In the genomic region with DNA sequence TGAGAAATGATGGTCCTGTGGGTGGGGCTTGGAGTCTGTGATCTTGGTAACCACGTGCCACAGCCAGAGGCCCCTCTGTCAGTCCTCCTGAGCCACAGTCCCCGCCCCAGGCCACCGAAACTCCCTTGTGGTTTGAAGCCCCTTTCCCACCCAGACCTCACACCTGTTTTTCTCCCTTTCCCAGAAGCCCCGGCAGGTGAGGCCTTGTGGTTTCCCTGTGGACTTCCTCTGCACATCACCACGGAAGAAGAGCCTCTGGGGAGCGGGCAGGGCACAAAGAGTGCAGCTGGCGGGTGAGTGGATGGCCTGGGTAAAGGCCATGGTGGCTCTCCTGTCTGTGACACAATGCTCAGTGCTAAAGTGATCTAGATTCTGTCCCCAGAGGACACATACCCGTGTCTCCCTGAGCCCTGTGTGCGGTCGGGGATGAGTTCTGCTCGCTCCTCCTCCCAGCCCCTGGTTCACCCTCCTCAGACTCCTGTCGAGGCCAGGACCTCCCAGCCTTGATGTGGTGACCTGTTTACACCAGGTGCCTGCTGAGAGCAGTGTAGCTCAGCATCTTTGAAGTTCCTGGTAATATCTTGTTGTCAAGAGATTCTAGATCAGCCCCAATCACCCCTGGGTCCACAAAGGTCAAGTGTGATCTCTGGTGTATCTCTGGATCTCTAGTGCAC, we compare ENCODE assay signal across 9 mouse cellular contexts. TPM values are rescaled to one million over a fixed set of nuclear protein-coding genes. Genes with fewer than 3 reads are reported as not detected.
A peak's percentile ranks its signal among the peaks of the same experiment; 100 is the strongest.
DNase-seq lines count a peak whose midpoint lies in the region; ATAC-seq lines count a peak whose summit lies in the region.
"Had no signal": no experiment of that assay in that cellular context is flagged by ENCODE, and none has a peak within 500 bp of the region (broad histone marks: within the 10 kb centered on the region; RNA-seq: fewer than 3 reads in every experiment).

No protein-coding gene starts in this region.

- H3K36me3 ChIP-seq in forebrain, embryonic 10.5 days (replicated peaks), result 0 out of 2 replicates have a peak, but pooled peaks cover 6% of the 10 kb centered on the region
- H3K36me3 ChIP-seq in forebrain, embryonic 15.5 days, result no peaks in the 10 kb centered on the region
- H3K36me3 ChIP-seq in intestine, embryonic 16.5 days (ENCODE audit: control insufficient read depth, insufficient read depth, low read length), result no peaks in the 10 kb centered on the region; the same call in 1 of the 2 replicates
- H3K36me3 ChIP-seq in forebrain, embryonic 11.5 days (ENCODE audit: control insufficient read depth, insufficient read depth, low read length), result no peaks in the 10 kb centered on the region

- no peak overlapping the region for H3K9ac ChIP-seq in forebrain, embryonic 15.5 days (replicated peaks)
- H3K9ac ChIP-seq in intestine, embryonic 16.5 days (ENCODE audit: low read depth, low read length), result no peak overlapping the region
- no peak overlapping the region for H3K9ac ChIP-seq in forebrain, embryonic 11.5 days (ENCODE audit: low read length)

- no peaks in the 10 kb centered on the region for H3K9me3 ChIP-seq in forebrain, embryonic 10.5 days
- no peaks in the 10 kb centered on the region for H3K9me3 ChIP-seq in forebrain, embryonic 15.5 days
- no peaks in the 10 kb centered on the region for H3K9me3 ChIP-seq in intestine, embryonic 16.5 days (ENCODE audit: control insufficient read depth, low read length)
- H3K9me3 ChIP-seq in forebrain, embryonic 11.5 days (ENCODE audit: control insufficient read depth, low read length), result no peaks in the 10 kb centered on the region

- H3K27me3 ChIP-seq in forebrain, embryonic 10.5 days (ENCODE audit: poor library complexity, severe bottlenecking), result peaks cover 56% of the 10 kb centered on the region
- no peaks in the 10 kb centered on the region for H3K27me3 ChIP-seq in forebrain, embryonic 15.5 days
- no peaks in the 10 kb centered on the region for H3K27me3 ChIP-seq in intestine, embryonic 16.5 days (replicated peaks; ENCODE audit: control insufficient read depth, insufficient read depth, low read length)
- H3K27me3 ChIP-seq in forebrain, embryonic 11.5 days (ENCODE audit: control insufficient read depth, insufficient read depth, low read length), result no peaks in the 10 kb centered on the region

- H3K4me1 ChIP-seq in forebrain, embryonic 10.5 days, result peaks cover 68% of the 10 kb centered on the region
- peaks cover 20% of the 10 kb centered on the region for H3K4me1 ChIP-seq in forebrain, embryonic 15.5 days
- H3K4me1 ChIP-seq in intestine, embryonic 16.5 days (ENCODE audit: control insufficient read depth, insufficient read depth, low read length), result peaks cover 15% of the 10 kb centered on the region
- H3K4me1 ChIP-seq in forebrain, embryonic 11.5 days (replicated peaks; ENCODE audit: control insufficient read depth, insufficient read depth, low read length), result peaks cover 11% of the 10 kb centered on the region; the same call in 1 of the 2 replicates

- no peak overlapping the region for H3K4me2 ChIP-seq in forebrain, embryonic 15.5 days (replicated peaks)
- H3K4me2 ChIP-seq in intestine, embryonic 16.5 days (ENCODE audit: low read depth, low read length), result peak overlapping the region; percentile 86
- H3K4me2 ChIP-seq in forebrain, embryonic 11.5 days (ENCODE audit: low read depth, low read length, severe bottlenecking), result no peak overlapping the region

- no peak for ATAC-seq in forebrain, embryonic 15.5 days (replicated peaks)
- ATAC-seq in intestine, embryonic 16.5 days, result no peak
- no peak for ATAC-seq in forebrain, embryonic 11.5 days (replicated peaks; ENCODE audit: low FRiP score)

- WGBS in forebrain, embryonic 10.5 days, result 68% methylated on average over 12 of the region's 12 CpGs
- 69% methylated on average over 12 of the region's 12 CpGs for WGBS in forebrain, embryonic 15.5 days
- WGBS in intestine, embryonic 16.5 days, result 55% methylated on average over 12 of the region's 12 CpGs
- WGBS in forebrain, embryonic 11.5 days, result 72% methylated on average over 12 of the region's 12 CpGs

- H3K4me3 ChIP-seq in forebrain, embryonic 10.5 days, result peak overlapping the region; percentile 63
- H3K4me3 ChIP-seq in forebrain, embryonic 15.5 days, result no peak overlapping the region
- H3K4me3 ChIP-seq in intestine, embryonic 16.5 days (ENCODE audit: low read length), result no peak overlapping the region
- H3K4me3 ChIP-seq in forebrain, embryonic 11.5 days (ENCODE audit: low read depth, low read length), result no peak overlapping the region

- H3K27ac ChIP-seq in forebrain, embryonic 10.5 days, result no peak overlapping the region
- H3K27ac ChIP-seq in forebrain, embryonic 15.5 days (replicated peaks), result no peak overlapping the region
- H3K27ac ChIP-seq in intestine, embryonic 16.5 days (ENCODE audit: low read length), result no peak overlapping the region
- no peak overlapping the region for H3K27ac ChIP-seq in forebrain, embryonic 11.5 days (ENCODE audit: low read depth, low read length)

- intact Hi-C loops in gastrocnemius, postnatal 36 days (cut with DNase I), result loop anchor here (2.0 to 5.0 kb wide), 4 partner anchors 39 to 345 kb away; no protein-coding TSS in a partner anchor

- no peak for DNase-seq in forebrain, embryonic 10.5 days (ENCODE audit: extremely low spot score, low spot score)
- peak; percentile 93 for DNase-seq in CD4-positive helper T cell, adult 2 months (ENCODE audit: low read depth, low spot score)
- peak; percentile 58 to 72 for DNase-seq in natural killer cell, adult 2 months (ENCODE audit: low spot score in 2 of 2)
- DNase-seq in frontal cortex, postnatal 25 days (ENCODE audit: low spot score in 2 of 2), result no peak
- no peak for DNase-seq in forebrain, embryonic 11.5 days (ENCODE audit: low spot score)
- no peak for DNase-seq in gastrocnemius, postnatal 36 days

RNA-seq across cellular contexts. Expression of gene Tha1, which starts 1.2 kb away (rescaled TPM):
- 4.4 and 6.4 TPM in 2 replicates for polyA plus RNA-seq in forebrain, embryonic 10.5 days (2016; fragmentation: Nextera tagmentation; extraction: Ambion mirVana)
- polyA plus RNA-seq in forebrain, embryonic 15.5 days (2015; fragmentation: Nextera tagmentation; extraction: Ambion mirVana), result 3.1 and 3.6 TPM in 2 replicates
- 12.2 and 13.7 TPM in 2 replicates for polyA plus RNA-seq in intestine, embryonic 16.5 days (2015; fragmentation: Nextera tagmentation; extraction: Ambion mirVana)
- polyA plus RNA-seq in forebrain, embryonic 11.5 days (2014; fragmentation: Nextera tagmentation; extraction: Ambion mirVana), result 3.2 and 4.0 TPM in 2 replicates
- total RNA-seq in gastrocnemius, postnatal 36 days (2021), result 1 to 10 TPM; 4.3 to 5.2 TPM

RNA-seq across cellular contexts. Expression of gene Tmem235, which starts 11.5 kb away (rescaled TPM):
- polyA plus RNA-seq in forebrain, embryonic 10.5 days (2016; fragmentation: Nextera tagmentation; extraction: Ambion mirVana), result not detected in 2 replicates
- not detected in 2 replicates for polyA plus RNA-seq in forebrain, embryonic 15.5 days (2015; fragmentation: Nextera tagmentation; extraction: Ambion mirVana)
- 0.07 TPM in 1 of 2 replicates, not detected in the other for polyA plus RNA-seq in intestine, embryonic 16.5 days (2015; fragmentation: Nextera tagmentation; extraction: Ambion mirVana)
- polyA plus RNA-seq in forebrain, embryonic 11.5 days (2014; fragmentation: Nextera tagmentation; extraction: Ambion mirVana), result not detected in 2 replicates
- not detected for total RNA-seq in gastrocnemius, postnatal 36 days (2021)
- polyA plus RNA-seq: heart, embryonic 14.5 days had no signal

RNA-seq across cellular contexts. Expression of gene Birc5, which starts 23.0 kb away (rescaled TPM):
- polyA plus RNA-seq in forebrain, embryonic 10.5 days (2016; fragmentation: Nextera tagmentation; extraction: Ambion mirVana), result 412 and 424 TPM in 2 replicates
- 97.5 and 106 TPM in 2 replicates for polyA plus RNA-seq in forebrain, embryonic 15.5 days (2015; fragmentation: Nextera tagmentation; extraction: Ambion mirVana)
- polyA plus RNA-seq in intestine, embryonic 16.5 days (2015; fragmentation: Nextera tagmentation; extraction: Ambion mirVana), result 259 and 306 TPM in 2 replicates
- 355 and 365 TPM in 2 replicates for polyA plus RNA-seq in forebrain, embryonic 11.5 days (2014; fragmentation: Nextera tagmentation; extraction: Ambion mirVana)
- total RNA-seq in gastrocnemius, postnatal 36 days (2021), result under 1 TPM; 0.74 to 0.84 TPM

RNA-seq across cellular contexts. Expression of gene Tk1, which starts 46.2 kb away (rescaled TPM):
- polyA plus RNA-seq in forebrain, embryonic 10.5 days (2016; fragmentation: Nextera tagmentation; extraction: Ambion mirVana), result 167 and 178 TPM in 2 replicates
- 45.9 and 52.1 TPM in 2 replicates for polyA plus RNA-seq in forebrain, embryonic 15.5 days (2015; fragmentation: Nextera tagmentation; extraction: Ambion mirVana)
- polyA plus RNA-seq in intestine, embryonic 16.5 days (2015; fragmentation: Nextera tagmentation; extraction: Ambion mirVana), result 119 and 147 TPM in 2 replicates
- 118 and 124 TPM in 2 replicates for polyA plus RNA-seq in forebrain, embryonic 11.5 days (2014; fragmentation: Nextera tagmentation; extraction: Ambion mirVana)
- total RNA-seq in gastrocnemius, postnatal 36 days (2021), result 1 to 10 TPM; 4.5 TPM

RNA-seq across cellular contexts. Expression of gene Afmid, which starts 46.3 kb away (rescaled TPM):
- 4.0 and 4.8 TPM in 2 replicates for polyA plus RNA-seq in forebrain, embryonic 10.5 days (2016; fragmentation: Nextera tagmentation; extraction: Ambion mirVana)
- polyA plus RNA-seq in forebrain, embryonic 15.5 days (2015; fragmentation: Nextera tagmentation; extraction: Ambion mirVana), result 5.3 and 6.4 TPM in 2 replicates
- 9.6 and 10.7 TPM in 2 replicates for polyA plus RNA-seq in intestine, embryonic 16.5 days (2015; fragmentation: Nextera tagmentation; extraction: Ambion mirVana)
- 6.0 and 6.8 TPM in 2 replicates for polyA plus RNA-seq in forebrain, embryonic 11.5 days (2014; fragmentation: Nextera tagmentation; extraction: Ambion mirVana)
- total RNA-seq in gastrocnemius, postnatal 36 days (2021), result 1 to 10 TPM; 2.7 to 3.0 TPM

Comparison
In these comparisons a context has a peak if more than half of its experiments do, and no peak if none do; other contexts are left out.
1. DNase-seq: peak in CD4-positive helper T cell, adult 2 months (single experiment) and natural killer cell, adult 2 months (2 of 2); none in forebrain, embryonic 10.5 days (single experiment), frontal cortex, postnatal 25 days (0 of 2), forebrain, embryonic 11.5 days (single experiment) and gastrocnemius, postnatal 36 days (0 of 2).